Mouse (Mus musculus): ENCODE data around the gene Accs. TPM values are rescaled to one million over a fixed set of nuclear protein-coding genes. Genes with fewer than 3 reads are reported as not detected.

The Accs gene
- polyA plus RNA-seq, 1 experiment = 4.2 TPM

DNA sequence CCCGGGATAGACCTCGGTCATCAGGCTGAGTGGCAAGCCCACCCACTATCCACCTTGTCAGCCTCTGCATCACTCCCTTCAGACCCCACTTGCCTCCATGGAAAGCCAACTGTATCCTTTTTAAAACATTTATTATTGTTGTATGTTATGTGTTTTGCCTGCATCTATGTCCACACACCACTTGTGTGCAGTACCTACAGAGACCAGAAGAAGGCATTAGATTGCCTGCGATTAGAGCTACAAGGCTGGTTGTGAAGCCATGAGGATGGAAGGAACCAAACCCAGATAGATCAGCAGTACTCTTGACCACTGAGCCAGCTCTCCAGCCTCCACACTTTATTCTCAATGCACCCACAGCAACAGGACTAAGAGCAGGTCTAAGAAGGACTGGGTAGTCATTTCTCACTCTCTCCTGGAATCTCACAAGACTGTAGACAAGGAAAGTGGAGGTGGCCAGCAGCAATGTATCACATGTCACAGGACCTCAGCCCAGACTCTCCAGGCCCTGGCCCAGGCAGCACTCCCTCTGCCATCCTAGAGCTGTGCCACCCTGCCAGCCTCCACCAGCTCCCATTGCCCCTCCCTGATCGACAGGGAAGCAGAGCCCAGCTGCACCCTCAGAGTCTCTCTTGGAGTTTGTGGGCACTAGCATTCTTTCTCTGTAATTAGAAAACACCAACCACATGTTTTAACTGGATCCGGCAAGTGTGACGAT is 43.1 kb downstream of the Accs start:
- Histone ChIP-seq H3K27me3 (ENCODE audit: control insufficient read depth, insufficient read depth, insufficient read length) (no peaks in the 10 kb centered on the region), H3ac (ENCODE audit: control insufficient read depth, insufficient read length) (no peak overlapping the region), H3K4me3 (no peak overlapping the region), H3K36me3 (ENCODE audit: control insufficient read depth, insufficient read depth) (peaks cover 23% of the 10 kb centered on the region), H3K79me2 (ENCODE audit: control insufficient read depth, insufficient read depth) (no peaks in the 10 kb centered on the region), H3K4me2 (ENCODE audit: low read depth) (no peak overlapping the region)
- TF ChIP-seq TCF3 (IDR thresholded peaks at IDR 0.05; ENCODE audit: insufficient read length, low read depth) = no peak
- TF ChIP-seq CEBPB (IDR thresholded peaks at IDR 0.05; ENCODE audit: insufficient read depth, poor library complexity, severe bottlenecking) = no peak
- TF ChIP-seq TCF12 (IDR thresholded peaks at IDR 0.05; ENCODE audit: insufficient read depth, poor library complexity, severe bottlenecking) = no peak
- TF ChIP-seq SRF (IDR thresholded peaks at IDR 0.05; ENCODE audit: control insufficient read depth, insufficient read length, low read depth) = no peak
- TF ChIP-seq POLR2AphosphoS2 (IDR thresholded peaks at IDR 0.05; ENCODE audit: insufficient read length, low read depth) = no peak
- peak in 1 of 3 experiments; percentile 26 for TF ChIP-seq MYOG (IDR thresholded peaks at IDR 0.05; ENCODE audit: control insufficient read depth in 1 of 3, insufficient read depth in 1 of 3, insufficient read length in 2 of 3, low read depth in 2 of 3)

- H3K36me3 ChIP-seq (ENCODE audit: control insufficient read depth, insufficient read depth) = peaks cover 23% of the 10 kb centered on the region
- no peak overlapping the region for H3K4me3 ChIP-seq
- H3ac ChIP-seq (ENCODE audit: control insufficient read depth, insufficient read length) = no peak overlapping the region
- H3K79me2 ChIP-seq (ENCODE audit: control insufficient read depth, insufficient read depth) = no peaks in the 10 kb centered on the region
- TF ChIP-seq E2F4 (IDR thresholded peaks at IDR 0.05; ENCODE audit: insufficient read depth) (no peak), MYOD1 (IDR thresholded peaks at IDR 0.05; ENCODE audit: control insufficient read depth in 1 of 3, insufficient read length in 2 of 3, low read depth in 2 of 3) (no peak), SRF (IDR thresholded peaks at IDR 0.05; ENCODE audit: control insufficient read depth, insufficient read length, low read depth) (no peak), REST (IDR thresholded peaks at IDR 0.05; ENCODE audit: insufficient read depth, insufficient read length) (no peak), MYOG (IDR thresholded peaks at IDR 0.05; ENCODE audit: control insufficient read depth in 1 of 3, insufficient read depth in 1 of 3, insufficient read length in 2 of 3, low read depth in 2 of 3) (no peak), POLR2A (IDR thresholded peaks at IDR 0.05; ENCODE audit: insufficient read length, low read depth) (no peak), TCF12 (IDR thresholded peaks at IDR 0.05; ENCODE audit: insufficient read depth, poor library complexity, severe bottlenecking) (no peak), POLR2AphosphoS2 (IDR thresholded peaks at IDR 0.05; ENCODE audit: insufficient read length, low read depth) (no peak), USF1 (IDR thresholded peaks at IDR 0.05; ENCODE audit: low read depth) (no peak), TCF3 (IDR thresholded peaks at IDR 0.05; ENCODE audit: insufficient read length, low read depth) (no peak), CEBPB (IDR thresholded peaks at IDR 0.05; ENCODE audit: insufficient read depth, poor library complexity, severe bottlenecking) (no peak), MAX (IDR thresholded peaks at IDR 0.05; ENCODE audit: low read depth) (no peak)
- H3K27me3 ChIP-seq (ENCODE audit: control insufficient read depth, insufficient read depth, insufficient read length) = no peaks in the 10 kb centered on the region
- H3K4me2 ChIP-seq (ENCODE audit: low read depth) = no peak overlapping the region
Measured at GRCm38 (mm10) chr2:93805523-93805922, 44.2 kb downstream of the Accs start.

DNA sequence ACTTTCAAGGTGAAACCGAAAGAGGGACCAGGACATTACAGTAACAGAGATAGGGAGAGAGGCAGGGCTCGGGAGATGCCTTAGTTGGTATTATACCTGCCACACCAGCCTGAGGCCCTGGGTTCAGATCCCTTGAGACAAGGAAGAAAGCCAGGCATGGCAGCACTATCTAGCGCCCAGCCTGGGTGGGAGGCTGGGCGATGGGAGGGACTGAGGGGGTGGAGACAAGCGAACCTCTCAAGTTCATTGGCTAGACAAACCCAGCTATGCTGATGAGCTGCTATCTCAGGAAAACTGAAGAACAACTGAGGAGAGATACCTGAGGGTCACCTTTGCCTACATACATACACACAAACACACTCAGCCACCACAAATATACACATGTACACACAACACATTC is 44.7 kb downstream of the Accs start:
- Histone ChIP-seq H3K79me2 (ENCODE audit: control insufficient read depth, insufficient read depth) (no peaks in the 10 kb centered on the region), H3ac (ENCODE audit: control insufficient read depth, insufficient read length) (no peak overlapping the region), H3K4me2 (ENCODE audit: low read depth) (no peak overlapping the region), H3K36me3 (ENCODE audit: control insufficient read depth, insufficient read depth) (peaks cover 23% of the 10 kb centered on the region), H3K27me3 (ENCODE audit: control insufficient read depth, insufficient read depth, insufficient read length) (no peaks in the 10 kb centered on the region), H3K4me3 (no peak overlapping the region)
- TF ChIP-seq TCF12 (IDR thresholded peaks at IDR 0.05; ENCODE audit: insufficient read depth, poor library complexity, severe bottlenecking) = no peak
- no peak for TF ChIP-seq MAX (IDR thresholded peaks at IDR 0.05; ENCODE audit: low read depth)

GRCm38 (mm10) chr2:93802947-93803346 is 46.8 kb downstream of the Accs start:
- Histone ChIP-seq H3K36me3 (ENCODE audit: control insufficient read depth, insufficient read depth) (peaks cover 14% of the 10 kb centered on the region), H3ac (ENCODE audit: control insufficient read depth, insufficient read length) (no peak overlapping the region), H3K27me3 (ENCODE audit: control insufficient read depth, insufficient read depth, insufficient read length) (no peaks in the 10 kb centered on the region), H3K4me2 (ENCODE audit: low read depth) (no peak overlapping the region), H3K79me2 (ENCODE audit: control insufficient read depth, insufficient read depth) (no peaks in the 10 kb centered on the region), H3K4me3 (no peak overlapping the region)
- no peak for TF ChIP-seq USF1 (IDR thresholded peaks at IDR 0.05; ENCODE audit: low read depth)
- no peak for TF ChIP-seq CEBPB (IDR thresholded peaks at IDR 0.05; ENCODE audit: insufficient read depth, poor library complexity, severe bottlenecking)
- no peak for TF ChIP-seq SRF (IDR thresholded peaks at IDR 0.05; ENCODE audit: control insufficient read depth, insufficient read length, low read depth)
- TF ChIP-seq POLR2AphosphoS2 (IDR thresholded peaks at IDR 0.05; ENCODE audit: insufficient read length, low read depth) = no peak
- TF ChIP-seq TCF12 (IDR thresholded peaks at IDR 0.05; ENCODE audit: insufficient read depth, poor library complexity, severe bottlenecking) = no peak
- TF ChIP-seq POLR2A (IDR thresholded peaks at IDR 0.05; ENCODE audit: insufficient read length, low read depth) = no peak

DNA sequence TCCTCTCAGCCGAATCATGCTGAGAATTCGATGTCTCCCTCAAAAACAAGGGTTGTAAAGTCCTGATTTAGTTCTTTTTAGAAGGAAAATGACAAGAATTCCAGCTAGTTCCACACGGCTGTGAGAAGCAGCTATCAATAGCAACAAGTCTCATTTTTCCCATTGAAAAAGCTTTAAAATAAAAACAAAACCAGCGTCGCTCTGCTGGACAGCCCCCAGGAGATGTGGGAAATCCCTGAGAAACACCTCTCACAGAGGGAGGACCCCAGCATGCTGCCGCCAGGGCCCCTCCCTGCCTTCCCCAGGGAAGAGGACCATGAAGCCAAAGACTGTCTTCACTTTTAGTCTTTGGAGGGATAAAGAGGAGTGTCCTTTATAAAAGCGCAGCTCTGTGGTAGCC is 48.6 kb downstream of the Accs start:
- no peak for TF ChIP-seq POLR2AphosphoS2 (IDR thresholded peaks at IDR 0.05; ENCODE audit: insufficient read length, low read depth)
- no peak for TF ChIP-seq SRF (IDR thresholded peaks at IDR 0.05; ENCODE audit: control insufficient read depth, insufficient read length, low read depth)
- TF ChIP-seq REST (IDR thresholded peaks at IDR 0.05; ENCODE audit: insufficient read depth, insufficient read length) = no peak
- no peak for TF ChIP-seq CEBPB (IDR thresholded peaks at IDR 0.05; ENCODE audit: insufficient read depth, poor library complexity, severe bottlenecking)
- TF ChIP-seq TCF12 (IDR thresholded peaks at IDR 0.05; ENCODE audit: insufficient read depth, poor library complexity, severe bottlenecking) = no peak
- TF ChIP-seq MYOG (IDR thresholded peaks at IDR 0.05; ENCODE audit: control insufficient read depth in 1 of 3, insufficient read depth in 1 of 3, insufficient read length in 2 of 3, low read depth in 2 of 3) = no peak
- no peak for TF ChIP-seq E2F4 (IDR thresholded peaks at IDR 0.05; ENCODE audit: insufficient read depth)
- no peak for TF ChIP-seq POLR2A (IDR thresholded peaks at IDR 0.05; ENCODE audit: insufficient read length, low read depth)
- no peak for TF ChIP-seq TCF3 (IDR thresholded peaks at IDR 0.05; ENCODE audit: insufficient read length, low read depth)
- TF ChIP-seq MYOD1 (IDR thresholded peaks at IDR 0.05; ENCODE audit: control insufficient read depth in 1 of 3, insufficient read length in 2 of 3, low read depth in 2 of 3) = no peak
- TF ChIP-seq MAX (IDR thresholded peaks at IDR 0.05; ENCODE audit: low read depth) = no peak
- TF ChIP-seq USF1 (IDR thresholded peaks at IDR 0.05; ENCODE audit: low read depth) = no peak
- no peaks in the 10 kb centered on the region for H3K27me3 ChIP-seq (ENCODE audit: control insufficient read depth, insufficient read depth, insufficient read length)
- peaks cover 11% of the 10 kb centered on the region for H3K36me3 ChIP-seq (ENCODE audit: control insufficient read depth, insufficient read depth)
- H3K4me2 ChIP-seq (ENCODE audit: low read depth) = no peak overlapping the region
- H3ac ChIP-seq (ENCODE audit: control insufficient read depth, insufficient read length) = no peak overlapping the region
- no peak overlapping the region for H3K4me3 ChIP-seq
- no peaks in the 10 kb centered on the region for H3K79me2 ChIP-seq (ENCODE audit: control insufficient read depth, insufficient read depth)

Measured in myocyte (in vitro differentiated cells).